Mouse (Mus musculus) olfactory bulb, adult 2 months (tissue): Measurements from ENCODE around the gene Ninl. TPM values are rescaled to one million over a fixed set of nuclear protein-coding genes. Genes with fewer than 3 reads are reported as not detected.

Experiments used
- H3K27ac ChIP-seq: fragments of 200-500 bp; 2 replicates; pipeline ENCODE4 v1.5.1; 2012; ENCODE audit warnings: low read depth, low read length; ENCODE audit not compliant: insufficient read depth
- H3K4me1 ChIP-seq: fragments of 200-500 bp; 2 replicates; pipeline ENCODE4 v1.6.1; 2012; ENCODE audit warnings: low read length; ENCODE audit not compliant: control insufficient read depth, insufficient read depth
- H3K4me3 ChIP-seq: fragments of 200-500 bp; 2 replicates; pipeline ENCODE4 v1.5.1; 2012; ENCODE audit warnings: mild to moderate bottlenecking, low read depth, low read length, moderate library complexity; ENCODE audit not compliant: insufficient read depth
- CTCF ChIP-seq: fragments of 200-500 bp; IDR thresholded peaks from 2 replicates; pipeline ENCODE4 v1.5.1; 2012; ENCODE audit warnings: low read depth, mild to moderate bottlenecking, low read length, moderate library complexity; ENCODE audit not compliant: insufficient read depth
- POLR2A ChIP-seq: fragments of 200-500 bp; IDR thresholded peaks from 2 replicates; pipeline ENCODE4 v1.6.1; 2012; ENCODE audit warnings: mild to moderate bottlenecking, low read depth, low read length, moderate library complexity; ENCODE audit not compliant: insufficient read depth
- WGBS: fragments of 180-500 bp; shearing (Covaris S2); methylation state at CpG from one replicate; pipeline ENCODE4 v1.1.7; 2018; 5-methylcytosine and 5-hydroxymethylcytosine counted together
- polyA plus RNA-seq: library from polyadenylated mRNA; stranded (reverse); fragments of >200 nt; gene quantifications from 2 replicates; pipeline ENCODE4 v1.2.4, GENCODE M21; 2012; ENCODE audit warnings: low replicate concordance; ENCODE audit not compliant: missing spikeins, insufficient read depth, insufficient read length

The Ninl gene
- not detected in 2 replicates for polyA plus RNA-seq

- Histone ChIP-seq H3K27ac (peak within 1 kb of the TSS; percentile 82), H3K4me1 (peaks cover 8% of the 10 kb centered on the region), H3K4me3 (peak within 1 kb of the TSS; percentile 70)
- WGBS: under 1% methylated on average over 34 of the region's 34 CpGs
- peak; percentile 77 for TF ChIP-seq POLR2A
- TF ChIP-seq CTCF: no peak
These were observed at the start of gene Ninl, which contains the start of gene Nanp for GRCm38 (mm10) chr2:151039232-151039695. Gene Ninl, minus strand, starts transcription at chr2:151039382. Gene Nanp, minus strand, starts transcription at chr2:151039398.

GRCm38 (mm10) chr2:151056637-151057036 is 17.5 kb upstream of the Ninl start:
- TF ChIP-seq CTCF (no peak), POLR2A (no peak)
- no peak overlapping the region for H3K27ac ChIP-seq
- H3K4me1 ChIP-seq: no peaks in the 10 kb centered on the region
- WGBS: 93% methylated on average over 1 of the region's 1 CpGs
- H3K4me3 ChIP-seq: no peak overlapping the region

- TF ChIP-seq POLR2A (no peak), CTCF (no peak)
- H3K27ac ChIP-seq: no peak overlapping the region
- peaks cover 8% of the 10 kb centered on the region for H3K4me1 ChIP-seq
- WGBS: 91% methylated on average over 1 of the region's 1 CpGs
- no peak overlapping the region for H3K4me3 ChIP-seq
These were observed 1.2 kb upstream of the Ninl start for GRCm38 (mm10) chr2:151040411-151040810.

GRCm38 (mm10) chr2:151039726-151040125 is 544 bp upstream of the Ninl start:
- WGBS: 16% methylated on average over 8 of the region's 8 CpGs
- Histone ChIP-seq H3K4me3 (peak overlapping the region; percentile 70), H3K4me1 (peaks cover 8% of the 10 kb centered on the region), H3K27ac (peak overlapping the region; percentile 82)
- TF ChIP-seq POLR2A (no peak), CTCF (no peak)

DNA sequence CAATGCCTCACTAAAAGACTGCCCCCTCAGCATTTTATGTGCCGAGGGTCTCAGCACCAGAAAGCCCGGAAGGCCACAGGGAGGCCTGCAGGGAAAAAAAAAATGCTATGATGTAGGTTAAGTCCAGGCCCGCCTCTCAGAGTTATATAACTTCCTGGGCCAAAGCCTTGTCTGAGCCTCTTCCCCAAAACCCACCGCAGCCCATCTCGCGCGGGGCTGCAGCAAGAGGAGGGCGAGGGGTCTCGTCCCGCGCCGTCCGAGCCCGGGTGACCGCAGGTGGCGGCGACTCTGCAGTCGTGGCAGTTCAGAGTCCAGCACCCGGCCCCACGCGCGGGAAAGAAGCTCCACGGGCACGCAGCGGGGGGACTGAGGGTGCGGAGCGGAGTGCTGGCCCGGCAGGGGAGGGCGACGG is 365 bp downstream of the Ninl start:
- H3K4me3 ChIP-seq: peak overlapping the region; percentile 70
- TF ChIP-seq POLR2A (no peak), CTCF (no peak)
- WGBS: under 1% methylated on average over 30 of the region's 30 CpGs
- peaks cover 8% of the 10 kb centered on the region for H3K4me1 ChIP-seq
- peak overlapping the region; percentile 71 for H3K27ac ChIP-seq

GRCm38 (mm10) chr2:151037876-151038552 is 1.2 kb downstream of the Ninl start:
- Histone ChIP-seq H3K4me3 (peak overlapping the region; percentile 49), H3K27ac (no peak overlapping the region), H3K4me1 (peaks cover 8% of the 10 kb centered on the region)
- TF ChIP-seq POLR2A (no peak), CTCF (no peak)
- 22% methylated on average over 18 of the region's 18 CpGs for WGBS

GRCm38 (mm10) chr2:151037292-151037691 is 1.9 kb downstream of the Ninl start:
- Histone ChIP-seq H3K27ac (no peak overlapping the region), H3K4me1 (peaks cover 8% of the 10 kb centered on the region), H3K4me3 (no peak overlapping the region)
- 98% methylated on average over 1 of the region's 1 CpGs for WGBS
- TF ChIP-seq POLR2A (no peak), CTCF (no peak)

- peaks cover 8% of the 10 kb centered on the region for H3K4me1 ChIP-seq
- H3K27ac ChIP-seq: no peak overlapping the region
- no peak overlapping the region for H3K4me3 ChIP-seq
- TF ChIP-seq POLR2A: no peak
- no peak for TF ChIP-seq CTCF
- 84% methylated on average over 2 of the region's 2 CpGs for WGBS
These were observed 2.5 kb downstream of the Ninl start for GRCm38 (mm10) chr2:151036721-151037120.

DNA sequence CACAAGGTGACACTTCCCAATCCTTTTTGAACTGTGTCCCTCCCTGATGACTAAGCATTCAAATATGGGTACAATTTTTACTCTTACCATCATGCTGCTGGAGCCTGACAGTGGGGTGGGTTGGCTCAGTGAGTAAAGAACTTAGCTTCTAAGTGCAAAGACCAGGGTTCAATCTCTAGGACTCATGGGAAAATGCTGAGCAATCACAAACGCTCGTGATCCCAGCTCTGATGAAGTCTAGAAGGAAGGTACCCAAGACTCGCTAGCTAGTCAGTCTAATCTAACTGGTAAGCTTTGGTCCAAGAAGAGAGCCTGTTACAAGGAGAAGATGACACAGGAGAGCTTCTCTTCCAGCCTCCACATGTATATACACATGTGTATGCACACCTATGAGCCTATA is 4.7 kb downstream of the Ninl start:
- 94% methylated on average over 3 of the region's 3 CpGs for WGBS
- no peak overlapping the region for H3K4me3 ChIP-seq
- H3K4me1 ChIP-seq: peaks cover 4% of the 10 kb centered on the region
- no peak overlapping the region for H3K27ac ChIP-seq
- TF ChIP-seq CTCF (no peak), POLR2A (no peak)

- no peaks in the 10 kb centered on the region for H3K4me1 ChIP-seq
- WGBS: 89% methylated on average over 10 of the region's 10 CpGs
- no peak for TF ChIP-seq POLR2A
- TF ChIP-seq CTCF: no peak
- H3K4me3 ChIP-seq: no peak overlapping the region
- H3K27ac ChIP-seq: no peak overlapping the region
These were observed 18.0 kb downstream of the Ninl start for GRCm38 (mm10) chr2:151021158-151021557.
